Mouse (Mus musculus) cerebellum, adult 9-10 months (tissue): Measurements from ENCODE around the gene Gm5447.

Experiments used
- DNase-seq: peaks from one replicate; pipeline ENCODE4 v3.0.0; 2022

Gene Gm5447

GRCm38 (mm10) chr13:30987686-30988085, 13.7 kb downstream of the Gm5447 start:
- no peak for DNase-seq

DNA sequence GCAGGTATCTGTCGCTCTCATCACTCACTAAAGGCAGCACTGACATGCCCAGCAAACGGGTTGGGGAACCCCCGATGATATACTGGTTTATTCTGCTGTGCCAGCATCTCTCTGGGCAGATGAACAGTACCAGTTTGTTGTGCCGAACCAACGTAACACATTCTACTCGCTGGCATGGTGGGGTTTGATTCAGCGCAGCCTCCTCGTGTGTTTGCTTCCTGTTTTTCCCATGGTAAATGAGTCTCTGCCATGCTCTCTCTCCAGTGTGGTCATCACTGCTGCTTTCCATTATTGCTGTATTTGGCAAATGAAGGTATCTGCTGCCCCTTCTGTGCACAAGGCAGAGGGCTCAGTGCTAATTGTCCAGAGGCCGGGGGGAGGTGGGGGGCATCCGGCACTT, 15.7 kb downstream of the Gm5447 start:
- no peak for DNase-seq

GRCm38 (mm10) chr13:30990233-30990632, 16.2 kb downstream of the Gm5447 start:
- no peak for DNase-seq

GRCm38 (mm10) chr13:30993819-30994218, 19.8 kb downstream of the Gm5447 start:
- peak; percentile 36 for DNase-seq

- DNase-seq = no peak
Measured at GRCm38 (mm10) chr13:30994249-30994858, 20.4 kb downstream of the Gm5447 start.

GRCm38 (mm10) chr13:30997526-30998253, 23.7 kb downstream of the Gm5447 start:
- DNase-seq = no peak

DNA sequence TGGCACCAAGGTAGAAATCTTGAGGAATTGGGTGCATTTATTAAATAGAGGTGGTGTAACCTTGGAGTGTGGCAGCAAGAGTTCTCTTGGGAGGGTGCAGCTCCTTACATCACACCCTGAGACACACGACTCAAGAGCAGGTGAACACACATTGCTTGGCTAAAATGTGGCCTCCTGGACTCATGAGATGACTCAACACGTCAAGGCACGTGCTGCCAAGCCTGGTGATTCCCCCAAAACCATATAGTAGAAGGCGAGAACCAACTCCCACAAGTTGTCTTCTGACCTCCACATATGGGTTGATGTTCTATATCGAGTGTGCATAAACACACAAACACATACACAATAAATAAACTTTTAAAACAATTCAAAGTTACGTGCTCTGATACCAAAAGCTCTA, 25.8 kb downstream of the Gm5447 start:
- no peak for DNase-seq

DNA sequence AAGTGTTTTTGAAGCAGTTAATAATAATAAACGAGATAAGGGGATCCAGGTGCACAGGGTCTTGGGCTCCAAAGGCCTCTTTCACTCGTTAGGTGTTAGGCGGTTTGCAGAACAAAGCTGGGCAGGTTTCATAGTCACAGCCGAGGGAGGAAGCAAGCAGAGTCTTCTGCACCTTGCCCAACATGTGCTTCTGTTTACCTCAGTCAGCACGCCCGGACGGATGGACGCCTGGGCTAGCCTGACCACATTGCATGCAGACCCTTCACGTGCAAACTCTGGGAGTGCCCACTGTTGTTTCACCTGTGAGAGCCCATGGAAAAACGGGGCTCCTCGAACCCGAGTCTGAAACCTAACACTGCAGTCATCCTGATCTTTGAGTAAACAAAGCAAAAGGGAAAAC, 30.5 kb downstream of the Gm5447 start:
- DNase-seq = no peak

GRCm38 (mm10) chr13:31004995-31005394, 31.0 kb downstream of the Gm5447 start:
- DNase-seq = no peak

GRCm38 (mm10) chr13:31017545-31017944, 43.5 kb downstream of the Gm5447 start:
- DNase-seq = no peak

DNA sequence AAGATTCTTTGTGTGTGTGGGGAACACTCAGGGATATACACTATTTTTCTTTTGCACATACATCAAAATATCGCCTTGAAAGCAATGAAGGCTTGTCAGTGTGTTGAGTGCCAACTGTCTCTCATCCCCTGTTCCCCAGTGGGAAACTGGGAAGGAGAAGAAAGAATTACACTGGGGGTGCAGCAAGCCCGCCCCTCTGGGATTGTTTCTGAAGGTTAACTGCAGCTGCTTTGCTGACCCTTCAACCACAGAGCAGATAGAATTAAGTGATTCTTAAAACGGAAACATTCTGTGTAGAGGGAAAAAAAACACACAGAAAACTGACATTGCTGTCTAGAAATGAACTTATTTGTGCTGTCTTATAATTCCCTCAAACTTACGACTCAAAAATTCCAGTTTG, 47.5 kb downstream of the Gm5447 start:
- DNase-seq = no peak

DNA sequence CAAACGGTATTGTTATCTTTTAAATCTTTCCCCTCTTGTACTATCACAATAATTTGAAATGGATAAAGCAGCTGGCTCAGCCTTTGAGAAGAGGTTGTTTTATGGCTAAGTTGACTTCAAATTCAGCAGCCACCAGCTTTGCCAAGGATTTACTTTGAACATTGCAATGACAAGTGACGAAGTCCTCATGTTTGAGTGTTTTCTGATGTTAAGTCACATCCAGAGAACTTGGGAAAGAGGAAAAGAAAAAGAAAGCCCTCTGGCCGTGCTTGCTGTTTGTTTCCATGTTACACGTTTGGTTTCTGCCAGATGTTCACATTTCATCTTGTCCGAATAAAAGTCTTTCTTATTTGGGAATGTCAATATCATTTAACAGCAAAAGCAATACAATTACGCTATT, 47.9 kb downstream of the Gm5447 start:
- no peak for DNase-seq

- no peak for DNase-seq
Measured at GRCm38 (mm10) chr13:31023664-31024063, 49.7 kb downstream of the Gm5447 start.
